Mouse (Mus musculus) limb, embryonic 14.5 days (tissue): ENCODE measurements around the gene Arhgap15. TPM values are rescaled to one million over a fixed set of nuclear protein-coding genes. Genes with fewer than 3 reads are reported as not detected.

Experiments
- ATAC-seq: fragments of 200-750 bp; cut with Nextera tagmentation; 2 replicates; pipeline ENCODE4 v1.8.0; 2017; ENCODE audit warnings: low read depth, moderate number of reproducible peaks, moderate TSS enrichment; ENCODE audit not compliant: low FRiP score
- DNase-seq: peaks from one replicate; pipeline ENCODE4 v3.0.0-alpha.2; 2015; ENCODE audit warnings: low spot score
- H3K27ac ChIP-seq: fragments of 300-500 bp; sonication (generic); replicated peaks from 2 replicates; pipeline ENCODE4 v1.5.1; 2014; ENCODE audit warnings: low read depth, mild to moderate bottlenecking, low read length, moderate library complexity, mixed read lengths
- H3K27me3 ChIP-seq: fragments of 300-500 bp; sonication (generic); 2 replicates; pipeline ENCODE4 v1.6.1; 2014; ENCODE audit warnings: low read length, mixed read lengths; ENCODE audit not compliant: control insufficient read depth, insufficient read depth
- H3K36me3 ChIP-seq: fragments of 300-500 bp; sonication (generic); 2 replicates; pipeline ENCODE4 v1.6.1; 2014; ENCODE audit warnings: mild to moderate bottlenecking, low read length, moderate library complexity, mixed read lengths; ENCODE audit not compliant: control insufficient read depth, insufficient read depth
- H3K4me1 ChIP-seq: fragments of 300-500 bp; sonication (generic); 2 replicates; pipeline ENCODE4 v1.6.1; 2014; ENCODE audit warnings: antibody characterized with exemption, low read length, mixed read lengths; ENCODE audit not compliant: control insufficient read depth, insufficient read depth
- H3K4me2 ChIP-seq: fragments of 300-500 bp; sonication (generic); replicated peaks from 2 replicates; pipeline ENCODE4 v1.6.1; 2014; ENCODE audit warnings: low read depth, mild to moderate bottlenecking, low read length, moderate library complexity; ENCODE audit not compliant: severe bottlenecking
- H3K4me3 ChIP-seq: fragments of 300-500 bp; sonication (generic); replicated peaks from 2 replicates; pipeline ENCODE4 v1.5.1; 2014; ENCODE audit warnings: low read length
- H3K9ac ChIP-seq: fragments of 300-500 bp; sonication (generic); 2 replicates; pipeline ENCODE4 v1.6.1; 2014; ENCODE audit warnings: mild to moderate bottlenecking, low read depth, low read length, moderate library complexity; ENCODE audit not compliant: severe bottlenecking
- H3K9me3 ChIP-seq: fragments of 300-500 bp; sonication (generic); 2 replicates; pipeline ENCODE4 v1.6.1; 2016; ENCODE audit warnings: low read length; ENCODE audit not compliant: control insufficient read depth
- POLR2A ChIP-seq: fragments of 200-500 bp; IDR thresholded peaks from 2 replicates; pipeline ENCODE4 v1.8.0; 2012; ENCODE audit warnings: inconsistent platforms, mild to moderate bottlenecking, moderate library complexity, borderline replicate concordance; ENCODE audit not compliant: insufficient read depth, insufficient read length; ENCODE audit errors: extremely low read depth
- WGBS: fragments of 180-500 bp; shearing (Covaris S2); extraction: QIAGEN DNeasy Blood & Tissue Kit; methylation state at CpG from one replicate; pipeline ENCODE4 v1.1.7; 2014; 5-methylcytosine and 5-hydroxymethylcytosine counted together
- polyA plus RNA-seq, 2 experiments: library from polyadenylated mRNA; depleted of rRNA in 1 of 2; stranded (reverse) in 1 of 2; unstranded in 1 of 2; fragments of >200 nt; fragmentation: Nextera tagmentation in 1 of 2; extraction: Ambion mirVana in 1 of 2; gene quantifications; 2 replicates each; pipeline versions ENCODE4 v1.2.1 to v1.2.3; 2012 to 2014

Gene Arhgap15
- polyA plus RNA-seq, 2 experiments, result 1.4 to 2.9 TPM

- H3K9ac ChIP-seq, result no peak overlapping the region
- ATAC-seq (no peak), DNase-seq (no peak)
- no peak overlapping the region for H3K4me2 ChIP-seq
- H3K9me3 ChIP-seq, result no peaks in the 10 kb centered on the region
- no peaks in the 10 kb centered on the region for H3K27me3 ChIP-seq
- H3K4me1 ChIP-seq, result 0 out of 2 replicates have a peak, but pooled peaks cover 5% of the 10 kb centered on the region
- H3K27ac ChIP-seq, result no peak overlapping the region
- no peak for TF ChIP-seq POLR2A
- WGBS, result 35% methylated on average over 2 of the region's 2 CpGs
- H3K36me3 ChIP-seq, result no peaks in the 10 kb centered on the region
- H3K4me3 ChIP-seq, result no peak overlapping the region
Measured at GRCm38 (mm10) chr2:44395577-44395976, 647.0 kb downstream of the Arhgap15 start.

GRCm38 (mm10) chr2:44397209-44397608, 648.6 kb downstream of the Arhgap15 start:
- H3K9ac ChIP-seq, result no peak overlapping the region
- H3K27me3 ChIP-seq, result no peaks in the 10 kb centered on the region
- 32% methylated on average over 1 of the region's 1 CpGs for WGBS
- H3K9me3 ChIP-seq, result no peaks in the 10 kb centered on the region
- no peak for DNase-seq
- H3K4me1 ChIP-seq, result peaks cover 9% of the 10 kb centered on the region
- no peak overlapping the region for H3K27ac ChIP-seq
- no peak for ATAC-seq
- no peaks in the 10 kb centered on the region for H3K36me3 ChIP-seq
- no peak for TF ChIP-seq POLR2A
- no peak overlapping the region for H3K4me3 ChIP-seq
- H3K4me2 ChIP-seq, result no peak overlapping the region

GRCm38 (mm10) chr2:44397735-44398337, 649.2 kb downstream of the Arhgap15 start:
- no peaks in the 10 kb centered on the region for H3K36me3 ChIP-seq
- no peaks in the 10 kb centered on the region for H3K9me3 ChIP-seq
- no peak overlapping the region for H3K27ac ChIP-seq
- WGBS, result 88% methylated on average over 4 of the region's 4 CpGs
- no peak for DNase-seq
- H3K27me3 ChIP-seq, result no peaks in the 10 kb centered on the region
- peaks cover 9% of the 10 kb centered on the region for H3K4me1 ChIP-seq
- no peak overlapping the region for H3K4me2 ChIP-seq
- no peak for ATAC-seq
- no peak overlapping the region for H3K4me3 ChIP-seq
- no peak overlapping the region for H3K9ac ChIP-seq
- no peak for TF ChIP-seq POLR2A

- TF ChIP-seq POLR2A, result no peak
- no peak overlapping the region for H3K4me2 ChIP-seq
- H3K4me1 ChIP-seq, result peaks cover 9% of the 10 kb centered on the region
- no peak for ATAC-seq
- no peaks in the 10 kb centered on the region for H3K9me3 ChIP-seq
- no peaks in the 10 kb centered on the region for H3K27me3 ChIP-seq
- no peaks in the 10 kb centered on the region for H3K36me3 ChIP-seq
- no peak for DNase-seq
- no peak overlapping the region for H3K9ac ChIP-seq
- no peak overlapping the region for H3K4me3 ChIP-seq
- H3K27ac ChIP-seq, result no peak overlapping the region
Measured at GRCm38 (mm10) chr2:44399191-44399926, 650.7 kb downstream of the Arhgap15 start.

GRCm38 (mm10) chr2:44401704-44402422, 653.2 kb downstream of the Arhgap15 start:
- peaks cover 4% of the 10 kb centered on the region for H3K4me1 ChIP-seq
- no peaks in the 10 kb centered on the region for H3K9me3 ChIP-seq
- H3K27me3 ChIP-seq, result no peaks in the 10 kb centered on the region
- no peak for DNase-seq
- WGBS, result 39% methylated on average over 3 of the region's 3 CpGs
- no peak for ATAC-seq
- TF ChIP-seq POLR2A, result no peak
- H3K9ac ChIP-seq, result no peak overlapping the region
- H3K4me3 ChIP-seq, result no peak overlapping the region
- no peak overlapping the region for H3K4me2 ChIP-seq
- H3K27ac ChIP-seq, result no peak overlapping the region
- no peaks in the 10 kb centered on the region for H3K36me3 ChIP-seq
